Mouse (Mus musculus) telencephalon, adult 2 months (tissue): ENCODE data around the gene Chst8.

ENCODE experiments used
- DNase-seq: peaks from one replicate; pipeline ENCODE4 v3.0.0-alpha.2; 2011; ENCODE audit warnings: low read depth, low spot score

Chst8 gene

DNA sequence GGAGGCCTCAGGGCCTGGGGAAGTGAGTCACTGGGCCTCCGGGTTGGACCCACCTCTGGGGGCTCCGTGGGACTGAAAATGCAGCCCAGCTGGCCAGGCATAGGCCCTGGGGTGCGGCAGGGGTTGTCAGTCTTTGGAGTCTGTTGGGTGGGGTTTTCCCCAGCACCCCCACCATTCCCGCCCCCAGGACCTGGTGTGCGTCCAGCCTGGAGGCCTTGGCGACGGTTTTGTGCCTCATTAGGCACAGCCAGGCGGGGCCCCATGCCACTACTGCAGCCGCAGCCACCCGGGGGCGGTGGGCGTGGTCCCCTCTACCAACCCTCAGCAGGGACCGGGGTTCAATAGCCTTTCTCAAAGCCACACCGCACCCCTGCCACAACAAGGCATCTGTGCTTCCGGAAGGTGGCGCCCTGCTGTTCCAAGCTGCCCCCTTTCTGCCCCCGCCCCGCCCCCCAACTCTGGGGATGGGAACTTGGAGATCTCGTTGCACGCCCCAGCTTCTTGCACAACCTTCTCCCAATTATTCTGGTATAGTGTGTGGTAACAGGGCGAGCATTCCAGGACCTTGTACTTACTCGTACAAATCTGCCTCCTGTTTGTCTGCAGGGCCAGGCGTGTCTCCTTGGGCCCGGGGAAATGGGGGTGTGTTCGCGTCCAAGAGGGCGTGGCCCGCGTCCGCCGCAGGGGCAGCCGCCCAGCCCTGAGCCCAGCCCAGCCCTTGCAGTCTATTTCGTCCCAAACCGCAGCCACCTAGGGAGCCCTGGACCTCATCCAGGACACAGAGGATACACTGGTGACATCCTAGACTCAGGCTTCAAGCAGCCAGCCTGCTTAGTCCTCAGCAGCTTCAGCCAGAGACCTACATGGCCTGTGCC is 182.1 kb downstream of the Chst8 start:
- no peak for DNase-seq

DNA sequence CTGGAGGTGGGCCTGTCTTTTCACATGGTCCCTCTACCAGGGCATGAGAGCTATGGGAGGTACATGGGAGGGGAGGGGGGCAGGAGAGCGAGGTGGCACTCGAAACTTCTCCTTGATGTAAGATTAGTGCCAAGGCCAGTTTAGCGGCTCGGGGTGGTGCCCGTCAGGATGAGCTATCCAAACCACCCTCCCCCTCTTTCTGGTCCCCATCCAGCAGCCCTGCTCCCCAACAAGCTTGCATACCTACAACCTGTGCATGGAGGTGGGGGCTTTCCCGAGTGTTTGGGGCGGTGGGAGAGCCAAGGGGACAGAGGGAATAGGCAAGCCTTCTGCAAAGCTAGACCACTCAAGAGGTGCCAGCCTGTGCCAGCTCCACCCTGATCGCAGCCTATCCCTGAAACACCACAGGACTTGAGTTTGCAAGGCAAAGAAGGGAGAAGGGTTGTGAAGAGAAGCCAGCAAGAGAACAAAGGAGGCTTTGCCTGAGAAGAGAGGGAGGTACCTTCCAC is 182.8 kb downstream of the Chst8 start:
- no peak for DNase-seq
